Comparison of ENCODE assay signal across 11 mouse cellular contexts in the genomic region with DNA sequence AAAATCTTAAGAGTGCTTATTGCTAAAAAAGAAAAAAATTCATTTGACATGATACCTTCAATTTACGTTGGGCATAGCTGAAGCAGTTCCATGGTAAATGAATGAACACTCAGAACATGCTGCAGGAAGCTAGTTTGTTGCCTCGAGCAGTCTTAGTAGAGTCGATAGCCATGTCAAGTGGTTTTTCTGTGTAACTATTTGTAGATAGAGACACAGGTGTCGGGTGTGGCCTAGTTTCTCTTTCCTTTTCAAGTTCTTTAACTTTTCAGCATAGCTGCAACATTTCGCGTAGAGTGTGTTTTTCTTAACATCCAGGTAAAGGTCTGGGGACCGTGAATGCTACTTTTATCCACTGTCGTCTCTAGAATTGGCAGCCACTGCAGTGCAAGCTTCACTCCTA.
"Had no signal": no experiment of that assay in that cellular context is flagged by ENCODE, and none has a peak within 500 bp of the region (broad histone marks: within the 10 kb centered on the region; RNA-seq: fewer than 3 reads in every experiment).

No protein-coding gene starts in this region.

- DNase-seq: kidney, adult 11 months; kidney, postnatal 10 days; lung, postnatal 14 days; midbrain, embryonic 14.5 days; right cerebral cortex, postnatal 4 days; spleen, adult 18-20 months had no signal

- ATAC-seq: liver, embryonic 12.5 days had no signal

- H3K36me3 ChIP-seq: limb, embryonic 15.5 days; liver, embryonic 12.5 days; lung, embryonic 15.5 days; neural tube, embryonic 12.5 days had no signal

- H3K9ac ChIP-seq: limb, embryonic 15.5 days; liver, embryonic 12.5 days; lung, embryonic 15.5 days; neural tube, embryonic 12.5 days had no signal

- H3K4me1 ChIP-seq: limb, embryonic 15.5 days; liver, embryonic 12.5 days; lung, embryonic 15.5 days; neural tube, embryonic 12.5 days had no signal

- H3K27ac ChIP-seq: limb, embryonic 15.5 days; liver, embryonic 12.5 days; lung, embryonic 15.5 days; neural tube, embryonic 12.5 days had no signal

- H3K4me2 ChIP-seq: limb, embryonic 15.5 days; liver, embryonic 12.5 days; lung, embryonic 15.5 days; neural tube, embryonic 12.5 days had no signal

- H3K4me3 ChIP-seq: limb, embryonic 15.5 days; liver, embryonic 12.5 days; lung, embryonic 15.5 days; myocyte; neural tube, embryonic 12.5 days had no signal

- H3K27me3 ChIP-seq: limb, embryonic 15.5 days; liver, embryonic 12.5 days; lung, embryonic 15.5 days; neural tube, embryonic 12.5 days had no signal

- H3K9me3 ChIP-seq: limb, embryonic 15.5 days; liver, embryonic 12.5 days; lung, embryonic 15.5 days; neural tube, embryonic 12.5 days had no signal
